Comparison of ENCODE assay signal across 13 mouse cellular contexts in genomic region chr11:50432069-50432440, GRCm38 (mm10). TPM values are rescaled to one million over a fixed set of nuclear protein-coding genes. Genes with fewer than 3 reads are reported as not detected.
DNase-seq lines count a peak whose midpoint lies in the region; ATAC-seq lines count a peak whose summit lies in the region.
"Had no signal": no experiment of that assay in that cellular context is flagged by ENCODE, and none has a peak within 500 bp of the region (broad histone marks: within the 10 kb centered on the region; RNA-seq: fewer than 3 reads in every experiment).

No protein-coding gene starts in this region.

- peak; percentile 79 for DNase-seq in fibroblast of lung, adult 2 months (ENCODE audit: low read depth)
- no peak for DNase-seq in embryo, embryonic 11 days
- DNase-seq in heart, adult 9 months (ENCODE audit: low spot score in 2 of 2), result no peak
- no peak for DNase-seq in cerebellum, adult 11-12 months
- DNase-seq: gastrocnemius, adult 2 months had no signal

- no peak overlapping the region for H3K27ac ChIP-seq in midbrain, embryonic 13.5 days
- H3K27ac ChIP-seq in midbrain, embryonic 16.5 days (ENCODE audit: low read length), result no peak overlapping the region

- H3K9me3 ChIP-seq in erythroblast, embryonic 14.5 days (ENCODE audit: control insufficient read depth, low read length), result no peaks in the 10 kb centered on the region
- no peaks in the 10 kb centered on the region for H3K9me3 ChIP-seq in midbrain, embryonic 13.5 days
- no peaks in the 10 kb centered on the region for H3K9me3 ChIP-seq in midbrain, embryonic 16.5 days (replicated peaks; ENCODE audit: control insufficient read depth, low read length, poor library complexity, severe bottlenecking)
- H3K9me3 ChIP-seq: hindbrain, embryonic 12.5 days; limb, embryonic 12.5 days; midbrain, embryonic 15.5 days; stomach, embryonic 15.5 days had no signal

- peak overlapping the region; percentile 67 for H3K4me2 ChIP-seq in midbrain, embryonic 13.5 days (replicated peaks)
- no peak overlapping the region for H3K4me2 ChIP-seq in midbrain, embryonic 16.5 days (ENCODE audit: low read length)

- peak overlapping the region; percentile 87 for H3K4me3 ChIP-seq in erythroblast, embryonic 14.5 days (replicated peaks)
- no peak overlapping the region for H3K4me3 ChIP-seq in midbrain, embryonic 13.5 days (replicated peaks)
- no peak overlapping the region for H3K4me3 ChIP-seq in midbrain, embryonic 16.5 days (ENCODE audit: low read depth, low read length)

- WGBS in midbrain, embryonic 13.5 days, result 94% methylated on average over 3 of the region's 3 CpGs
- 97% methylated on average over 3 of the region's 3 CpGs for WGBS in midbrain, embryonic 16.5 days

- peaks cover 27% of the 10 kb centered on the region for H3K4me1 ChIP-seq in erythroblast, embryonic 14.5 days (ENCODE audit: control insufficient read depth)
- peaks cover 14% of the 10 kb centered on the region for H3K4me1 ChIP-seq in midbrain, embryonic 13.5 days (replicated peaks)
- peaks cover 6% of the 10 kb centered on the region for H3K4me1 ChIP-seq in midbrain, embryonic 16.5 days (ENCODE audit: control insufficient read depth, insufficient read depth, low read length)

- peaks cover 6% of the 10 kb centered on the region for H3K27me3 ChIP-seq in erythroblast, embryonic 14.5 days (ENCODE audit: control insufficient read depth)
- 0 out of 2 replicates have a peak, but pooled peaks cover 3% of the 10 kb centered on the region for H3K27me3 ChIP-seq in midbrain, embryonic 13.5 days
- H3K27me3 ChIP-seq in midbrain, embryonic 16.5 days (ENCODE audit: control insufficient read depth, insufficient read depth, low read depth, low read length), result no peaks in the 10 kb centered on the region; the same call in 1 of the 2 replicates
- H3K27me3 ChIP-seq: hindbrain, embryonic 12.5 days; limb, embryonic 12.5 days; midbrain, embryonic 15.5 days; stomach, embryonic 15.5 days had no signal

- no peak overlapping the region for H3K9ac ChIP-seq in midbrain, embryonic 13.5 days (replicated peaks)
- H3K9ac ChIP-seq in midbrain, embryonic 16.5 days (ENCODE audit: low read depth, low read length), result no peak overlapping the region
- H3K9ac ChIP-seq: midbrain, embryonic 15.5 days had no signal

- H3K36me3 ChIP-seq in erythroblast, embryonic 14.5 days (ENCODE audit: control insufficient read depth), result no peaks in the 10 kb centered on the region
- no peaks in the 10 kb centered on the region for H3K36me3 ChIP-seq in midbrain, embryonic 13.5 days
- no peaks in the 10 kb centered on the region for H3K36me3 ChIP-seq in midbrain, embryonic 16.5 days (ENCODE audit: control insufficient read depth, insufficient read depth, low read length)
- H3K36me3 ChIP-seq: hindbrain, embryonic 12.5 days; limb, embryonic 12.5 days; midbrain, embryonic 15.5 days; stomach, embryonic 15.5 days had no signal

- ATAC-seq in erythroblast, adult 5-6 weeks (replicated peaks; ENCODE audit: low FRiP score, poor library complexity, severe bottlenecking), result no peak
- ATAC-seq in midbrain, embryonic 13.5 days, result no peak
- no peak for ATAC-seq in midbrain, embryonic 16.5 days

RNA-seq across cellular contexts. Expression of gene Rufy1, which starts 1.1 kb away (rescaled TPM):
- 0.18 and 0.23 TPM in 2 replicates for polyA plus RNA-seq in erythroblast, embryonic 14.5 days (2012)
- 7.3 and 8.6 TPM in 2 replicates for total RNA-seq in erythroblast, adult 5-6 weeks (2015; ENCODE audit: low replicate concordance)
- total RNA-seq in erythroblast, adult 5-6 weeks (2017; ENCODE audit: low replicate concordance), result 7.6 and 7.7 TPM in 2 replicates
- 25.0 and 27.4 TPM in 2 replicates for polyA plus RNA-seq in midbrain, embryonic 13.5 days (2015; fragmentation: Nextera tagmentation; extraction: Ambion mirVana)
- 30.6 and 31.5 TPM in 2 replicates for polyA plus RNA-seq in midbrain, embryonic 16.5 days (2015; fragmentation: Nextera tagmentation; extraction: Ambion mirVana)

RNA-seq across cellular contexts. Expression of gene Hnrnph1, which starts 55.3 kb away (rescaled TPM):
- 12.6 and 16.1 TPM in 2 replicates for polyA plus RNA-seq in erythroblast, embryonic 14.5 days (2012)
- total RNA-seq in erythroblast, adult 5-6 weeks (2015; ENCODE audit: low replicate concordance), result 162 and 237 TPM in 2 replicates
- total RNA-seq in erythroblast, adult 5-6 weeks (2017; ENCODE audit: low replicate concordance), result 155 and 222 TPM in 2 replicates
- polyA plus RNA-seq in midbrain, embryonic 13.5 days (2015; fragmentation: Nextera tagmentation; extraction: Ambion mirVana), result 686 and 713 TPM in 2 replicates
- polyA plus RNA-seq in midbrain, embryonic 16.5 days (2015; fragmentation: Nextera tagmentation; extraction: Ambion mirVana), result 456 and 531 TPM in 2 replicates

Comparison
In these comparisons a context has a peak if more than half of its experiments do, and no peak if none do; other contexts are left out.
1. RNA of gene Rufy1, which starts 1.1 kb away (polyA plus RNA-seq): 30.6 to 31.5 TPM in midbrain, embryonic 16.5 days and 25.0 to 27.4 TPM in midbrain, embryonic 13.5 days; 0.18 to 0.23 TPM in erythroblast, embryonic 14.5 days; every median in the first group is over 10 times any median in the second.
2. RNA of gene Hnrnph1, which starts 55.3 kb away (polyA plus RNA-seq): 686 to 713 TPM in midbrain, embryonic 13.5 days and 456 to 531 TPM in midbrain, embryonic 16.5 days; 12.6 to 16.1 TPM in erythroblast, embryonic 14.5 days; every median in the first group is over 10 times any median in the second.